Mouse (Mus musculus): Measurements from ENCODE around the gene Tktl2.

DNA sequence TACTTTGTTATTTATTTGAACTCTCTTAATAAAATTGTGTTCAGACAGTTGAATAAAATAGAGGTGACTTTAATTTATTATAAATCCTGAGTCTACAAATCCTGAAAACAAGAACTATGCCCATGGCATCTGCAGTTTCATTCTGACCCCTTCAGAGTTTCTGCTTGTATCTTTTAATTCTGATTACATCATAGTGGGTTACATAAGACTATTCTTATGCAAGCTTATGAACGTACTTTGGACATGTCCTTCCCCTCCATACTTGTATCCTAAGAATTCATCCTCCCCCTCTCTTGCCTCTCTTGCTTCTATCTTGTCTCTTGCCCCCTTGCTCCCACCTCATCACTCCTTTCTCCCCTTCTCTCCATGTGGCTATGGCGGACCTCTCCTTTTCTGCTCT lies 7.6 kb downstream of the Tktl2 start:
- TF ChIP-seq CTCF (conservative IDR thresholded peaks at IDR 0.05; ENCODE audit: low read length) = no peak
- no peak for TF ChIP-seq NANOG (IDR thresholded peaks at IDR 0.05; ENCODE audit: borderline replicate concordance, low read length)
